Mouse (Mus musculus): Measurements from ENCODE around the gene Zfp691.

GRCm38 (mm10) chr4:119124771-119125273 lies 49.2 kb downstream of the Zfp691 start:
- TF ChIP-seq HCFC1 (IDR thresholded peaks at IDR 0.05; ENCODE audit: low read depth, low read length) (no peak), KAT2A (conservative IDR thresholded peaks at IDR 0.05; ENCODE audit: low read depth, low read length) (no peak), GABPA (IDR thresholded peaks at IDR 0.05; ENCODE audit: low read depth, low read length) (no peak), CHD2 (IDR thresholded peaks at IDR 0.05; ENCODE audit: low read length) (no peak)
